Mouse (Mus musculus) liver, adult 2 months (tissue): ENCODE measurements around the gene Apoh.

Experiments
- CTCF ChIP-seq: fragments of 200-500 bp; IDR thresholded peaks from 2 replicates; pipeline ENCODE4 v1.5.1; 2011; ENCODE audit warnings: low read depth, low read length, control low read depth
- POLR2A ChIP-seq: fragments of 200-500 bp; IDR thresholded peaks from 2 replicates; pipeline ENCODE4 v1.6.1; 2011; ENCODE audit warnings: low read length, control low read depth; ENCODE audit not compliant: insufficient read depth; ENCODE audit errors: extremely low read depth

GRCm38 (mm10) chr11:108449811-108450210 is 106.7 kb downstream of the Apoh start:
- TF ChIP-seq CTCF, result peak; percentile 64
- no peak for TF ChIP-seq POLR2A
